ENCODE assay signal across 12 mouse cellular contexts in genomic region chr7:134862000-134862399, GRCm38 (mm10).
"Had no signal": no experiment of that assay in that cellular context is flagged by ENCODE, and none has a peak within 500 bp of the region (broad histone marks: within the 10 kb centered on the region; RNA-seq: fewer than 3 reads in every experiment).

No protein-coding gene starts in this region.

- DNase-seq: kidney, adult 2 months; kidney, postnatal 14 days; lung, embryonic 14.5 days; lung, postnatal 10 days; lung, postnatal 4 days; thymus, postnatal 4 days had no signal

- H3K9me3 ChIP-seq: kidney, embryonic 15.5 days; limb, embryonic 15.5 days; liver, embryonic 12.5 days; midbrain, embryonic 12.5 days had no signal

- H3K27ac ChIP-seq: kidney, embryonic 15.5 days; limb, embryonic 15.5 days; liver, embryonic 12.5 days; midbrain, embryonic 12.5 days; stomach, postnatal 0 days had no signal

- ATAC-seq: intestine, embryonic 16.5 days; liver, embryonic 12.5 days had no signal

- H3K4me2 ChIP-seq: kidney, embryonic 15.5 days; limb, embryonic 15.5 days; liver, embryonic 12.5 days; lung, embryonic 14.5 days; midbrain, embryonic 12.5 days had no signal

- H3K27me3 ChIP-seq: kidney, embryonic 15.5 days; limb, embryonic 15.5 days; liver, embryonic 12.5 days; midbrain, embryonic 12.5 days had no signal

- H3K36me3 ChIP-seq: liver, embryonic 12.5 days; midbrain, embryonic 12.5 days had no signal

- H3K9ac ChIP-seq: kidney, embryonic 15.5 days; limb, embryonic 15.5 days; liver, embryonic 12.5 days; lung, embryonic 14.5 days; midbrain, embryonic 12.5 days had no signal

- H3K4me3 ChIP-seq: kidney, embryonic 15.5 days; limb, embryonic 15.5 days; liver, embryonic 12.5 days; midbrain, embryonic 12.5 days had no signal

- H3K4me1 ChIP-seq: kidney, embryonic 15.5 days; limb, embryonic 15.5 days; liver, embryonic 12.5 days; midbrain, embryonic 12.5 days had no signal
